Mouse (Mus musculus) ES-Bruce4 (cell line): ENCODE results near the gene Zdhhc5.

ENCODE experiments used
- CTCF ChIP-seq: IDR thresholded peaks from one replicate; pipeline ENCODE4 v1.8.1; 2011; ENCODE audit warnings: low read depth, low read length
- EP300 ChIP-seq: IDR thresholded peaks from 2 replicates; pipeline ENCODE4 v1.6.1; 2011; ENCODE audit warnings: low read depth, low read length; ENCODE audit not compliant: insufficient read depth
- POLR2A ChIP-seq: IDR thresholded peaks from one replicate; pipeline ENCODE4 v1.8.1; 2011; ENCODE audit warnings: low read length; ENCODE audit not compliant: insufficient read depth

GRCm38 (mm10) chr2:84735346-84735920 is 20.5 kb upstream of the Zdhhc5 start:
- no peak for TF ChIP-seq CTCF
- TF ChIP-seq POLR2A = no peak
- no peak for TF ChIP-seq EP300
